Mouse (Mus musculus) kidney, postnatal 0 days (tissue): ENCODE data around the gene Rab3b. TPM values are rescaled to one million over a fixed set of nuclear protein-coding genes. Genes with fewer than 3 reads are reported as not detected.

Experiments used
- ATAC-seq: fragments of 200-750 bp; cut with Nextera tagmentation; replicated peaks from 2 replicates; pipeline ENCODE4 v1.8.0; 2017; ENCODE audit warnings: low read depth, moderate number of reproducible peaks, moderate TSS enrichment, moderate library complexity; ENCODE audit not compliant: low FRiP score
- DNase-seq: peaks from one replicate; pipeline ENCODE4 v3.0.0-alpha.2; 2016; ENCODE audit warnings: low spot score
- H3K27ac ChIP-seq: fragments of 300-500 bp; sonication (generic); 2 replicates; pipeline ENCODE4 v1.5.1; 2014; ENCODE audit warnings: mild to moderate bottlenecking
- H3K27me3 ChIP-seq: fragments of 300-500 bp; sonication (generic); 2 replicates; pipeline ENCODE4 v1.6.1; 2014; ENCODE audit warnings: low read length, mixed read lengths; ENCODE audit not compliant: insufficient read depth
- H3K36me3 ChIP-seq: fragments of 300-500 bp; sonication (generic); 2 replicates; pipeline ENCODE4 v1.6.1; 2014; ENCODE audit warnings: low read length, mixed read lengths; ENCODE audit not compliant: insufficient read depth
- H3K4me1 ChIP-seq: fragments of 300-500 bp; sonication (generic); replicated peaks from 2 replicates; pipeline ENCODE4 v1.6.1; 2014; ENCODE audit warnings: antibody characterized with exemption, low read length, mixed read lengths; ENCODE audit not compliant: insufficient read depth
- H3K4me2 ChIP-seq: fragments of 300-500 bp; sonication (generic); 2 replicates; pipeline ENCODE4 v1.6.1; 2014; ENCODE audit warnings: mild to moderate bottlenecking, low read length, moderate library complexity, mixed read lengths
- H3K4me3 ChIP-seq: fragments of 300-500 bp; sonication (generic); replicated peaks from 2 replicates; pipeline ENCODE4 v1.5.1; 2014; ENCODE audit warnings: low read depth, low read length
- H3K9ac ChIP-seq: fragments of 300-500 bp; sonication (generic); 2 replicates; pipeline ENCODE4 v1.6.1; 2014; ENCODE audit warnings: low read depth, low read length
- H3K9me3 ChIP-seq: fragments of 300-500 bp; sonication (generic); replicated peaks from 2 replicates; pipeline ENCODE4 v1.6.1; 2016; ENCODE audit warnings: low read length, inconsistent platforms, mixed read lengths
- CTCF ChIP-seq: IDR thresholded peaks from 2 replicates; pipeline ENCODE4 v1.5.1; 2016; ENCODE audit warnings: antibody characterized with exemption, low read depth, mild to moderate bottlenecking, moderate library complexity
- WGBS: fragments of 180-500 bp; shearing (Covaris S2); extraction: QIAGEN DNeasy Blood & Tissue Kit; methylation state at CpG from one replicate; pipeline ENCODE4 v1.1.7; 2014; 5-methylcytosine and 5-hydroxymethylcytosine counted together
- polyA plus RNA-seq: library from polyadenylated mRNA; unstranded; fragments of >200 nt; fragmentation: Nextera tagmentation; extraction: Ambion mirVana; gene quantifications from 2 replicates; pipeline ENCODE4 v1.2.1, GENCODE M21; 2015

Gene Rab3b
- polyA plus RNA-seq, 1 experiment from 2014 or later: 36.1 TPM

DNA sequence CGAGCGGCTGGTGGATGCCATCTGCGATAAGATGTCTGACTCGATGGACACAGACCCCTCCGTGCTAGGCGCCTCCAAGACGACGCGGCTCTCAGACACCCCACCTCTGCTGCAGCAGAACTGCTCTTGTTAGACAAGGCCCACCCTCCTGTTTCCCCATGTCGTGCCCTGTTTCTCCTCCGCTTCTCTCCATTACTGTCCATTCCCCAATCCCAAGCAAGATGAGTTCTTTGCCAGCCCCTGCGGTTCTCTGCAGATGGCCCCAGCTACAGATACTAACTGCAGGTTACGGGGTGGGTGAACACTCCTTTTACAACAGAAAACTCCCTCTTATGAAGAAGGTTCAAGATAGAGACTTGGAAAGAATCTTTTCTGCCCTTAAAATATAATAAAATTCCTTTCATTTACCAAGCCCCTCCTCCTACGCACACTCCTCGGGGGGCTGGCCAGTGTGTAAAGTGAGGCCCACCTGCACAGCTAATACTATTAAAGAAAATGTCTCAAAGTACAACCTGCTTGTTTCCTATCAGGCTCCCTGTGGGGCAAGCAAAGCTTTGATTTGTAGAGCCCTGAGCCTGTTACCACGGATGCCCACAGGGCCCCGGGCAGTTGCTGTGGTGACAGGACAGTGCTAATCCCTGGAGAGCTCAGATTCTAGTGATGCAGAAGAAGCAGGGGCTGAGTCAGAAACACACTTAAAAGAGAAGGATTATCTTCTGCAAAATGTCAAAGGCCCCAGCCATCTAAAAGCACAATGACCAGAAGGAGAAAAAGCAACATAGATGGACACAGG is 62.0 kb downstream of the Rab3b start:
- H3K9me3 ChIP-seq: no peaks in the 10 kb centered on the region
- no peak overlapping the region for H3K4me2 ChIP-seq
- no peaks in the 10 kb centered on the region for H3K27me3 ChIP-seq
- ATAC-seq: no peak
- H3K36me3 ChIP-seq: no peaks in the 10 kb centered on the region
- no peak for DNase-seq
- TF ChIP-seq CTCF: no peak
- H3K4me3 ChIP-seq: no peak overlapping the region
- no peak overlapping the region for H3K27ac ChIP-seq
- H3K4me1 ChIP-seq: no peaks in the 10 kb centered on the region
- H3K9ac ChIP-seq: no peak overlapping the region
- 84% methylated on average over 17 of the region's 17 CpGs for WGBS

DNA sequence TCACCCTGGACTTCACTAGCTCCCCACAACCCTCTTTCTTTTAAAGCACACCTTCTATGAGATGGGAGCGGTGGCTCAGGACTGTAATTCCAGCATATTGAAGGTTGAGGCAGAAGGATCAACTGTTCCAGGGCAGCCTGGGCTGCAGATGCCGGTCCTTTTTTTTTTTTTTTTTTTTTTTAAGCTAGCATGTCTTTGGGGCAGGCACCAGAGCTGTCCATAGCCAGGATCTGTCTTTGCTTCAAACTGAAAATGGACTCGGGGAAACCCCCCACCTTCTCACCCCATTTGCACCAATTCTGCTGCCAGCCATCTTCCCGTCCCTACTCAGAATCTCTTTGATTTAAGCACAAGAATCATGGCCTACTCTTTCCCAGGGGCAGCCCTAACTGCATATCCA is 63.3 kb downstream of the Rab3b start:
- WGBS: 92% methylated on average over 4 of the region's 4 CpGs
- H3K4me3 ChIP-seq: no peak overlapping the region
- ATAC-seq: no peak
- no peaks in the 10 kb centered on the region for H3K27me3 ChIP-seq
- H3K27ac ChIP-seq: no peak overlapping the region
- no peaks in the 10 kb centered on the region for H3K4me1 ChIP-seq
- no peak for TF ChIP-seq CTCF
- no peak overlapping the region for H3K9ac ChIP-seq
- no peaks in the 10 kb centered on the region for H3K9me3 ChIP-seq
- no peak for DNase-seq
- H3K36me3 ChIP-seq: no peaks in the 10 kb centered on the region
- no peak overlapping the region for H3K4me2 ChIP-seq

DNA sequence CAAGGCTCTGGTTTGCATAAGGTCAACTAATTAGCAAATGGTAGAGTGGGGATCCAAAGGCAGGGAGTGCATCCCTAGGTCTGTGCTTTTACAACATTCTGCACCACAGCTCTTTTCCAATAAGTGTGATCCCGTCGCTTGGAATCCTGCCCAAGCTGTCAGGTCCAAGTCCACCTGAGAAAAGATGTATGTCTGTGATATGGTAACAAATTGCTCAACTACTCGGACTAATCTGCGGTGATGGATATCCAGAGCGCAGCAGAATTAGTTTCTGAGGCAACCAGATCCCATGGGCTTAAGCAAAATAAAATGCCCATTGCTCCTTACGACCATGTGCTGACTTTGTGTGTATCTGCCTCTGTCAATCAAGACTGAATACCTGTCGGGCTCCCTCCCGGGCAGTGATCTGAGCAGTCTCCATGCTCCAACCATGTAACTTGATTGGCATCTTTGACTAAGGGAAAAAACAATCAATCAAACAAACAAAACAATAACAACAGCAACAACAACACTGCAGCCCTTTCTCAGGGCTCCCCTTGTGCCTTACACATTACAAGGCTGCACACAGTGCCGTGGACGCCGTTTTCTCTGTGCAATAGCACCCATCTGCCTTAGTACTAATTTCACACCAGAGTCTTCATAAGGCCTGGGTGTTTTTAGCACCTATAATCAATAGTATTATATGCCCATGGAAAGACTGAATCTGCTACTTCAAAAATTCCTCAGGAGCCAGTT is 64.3 kb downstream of the Rab3b start:
- no peaks in the 10 kb centered on the region for H3K27me3 ChIP-seq
- ATAC-seq (no peak), DNase-seq (no peak)
- 75% methylated on average over 11 of the region's 11 CpGs for WGBS
- no peak overlapping the region for H3K4me2 ChIP-seq
- TF ChIP-seq CTCF: no peak
- H3K9ac ChIP-seq: no peak overlapping the region
- no peaks in the 10 kb centered on the region for H3K36me3 ChIP-seq
- no peaks in the 10 kb centered on the region for H3K9me3 ChIP-seq
- H3K27ac ChIP-seq: no peak overlapping the region
- no peaks in the 10 kb centered on the region for H3K4me1 ChIP-seq
- H3K4me3 ChIP-seq: no peak overlapping the region

DNA sequence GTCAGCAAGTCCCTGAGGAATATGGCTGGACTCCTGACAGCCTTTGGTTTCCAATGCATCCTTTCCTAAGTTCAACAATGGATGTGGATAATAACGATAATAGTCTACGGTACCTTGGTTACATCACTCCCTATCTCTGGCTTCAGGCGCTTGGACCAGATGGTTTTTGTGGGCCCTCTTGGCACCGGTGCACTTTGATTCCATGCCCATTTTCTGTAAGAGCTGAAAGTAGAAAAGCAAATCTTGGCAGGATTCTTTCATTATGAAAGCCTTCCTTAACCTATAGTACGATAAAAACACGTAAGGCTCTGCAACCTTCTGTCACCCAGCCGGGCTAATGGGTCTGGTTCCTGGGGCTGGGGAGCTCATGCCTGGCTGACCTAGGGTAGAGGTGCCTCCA is 70.3 kb downstream of the Rab3b start:
- Histone ChIP-seq H3K36me3 (no peaks in the 10 kb centered on the region), H3K4me2 (no peak overlapping the region), H3K27me3 (no peaks in the 10 kb centered on the region), H3K27ac (no peak overlapping the region), H3K4me1 (no peaks in the 10 kb centered on the region), H3K9me3 (no peaks in the 10 kb centered on the region), H3K4me3 (no peak overlapping the region), H3K9ac (no peak overlapping the region)
- DNase-seq (no peak), ATAC-seq (no peak)
- TF ChIP-seq CTCF: no peak
- 89% methylated on average over 7 of the region's 7 CpGs for WGBS

DNA sequence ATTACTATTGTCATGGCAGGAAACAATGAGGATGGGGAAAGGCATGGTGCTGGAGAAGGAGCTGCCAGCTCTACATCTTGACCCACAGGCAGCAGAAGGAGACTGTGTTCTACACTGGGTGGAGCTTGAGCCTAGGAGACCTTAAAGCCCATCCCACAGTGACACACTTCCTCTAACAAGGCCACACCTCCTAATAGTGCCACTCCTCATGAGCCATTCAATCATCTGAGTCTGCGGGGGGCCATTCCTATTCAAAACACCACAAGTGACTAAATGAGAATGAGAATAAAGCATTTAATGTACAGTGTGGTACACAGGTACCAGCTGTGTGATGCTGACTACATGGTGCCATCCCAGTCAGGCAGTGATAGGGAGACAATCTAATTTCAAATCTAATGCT is 71.3 kb downstream of the Rab3b start:
- ATAC-seq (no peak), DNase-seq (no peak)
- WGBS: 93% methylated on average over 1 of the region's 1 CpGs
- no peak overlapping the region for H3K4me2 ChIP-seq
- no peak overlapping the region for H3K9ac ChIP-seq
- H3K36me3 ChIP-seq: no peaks in the 10 kb centered on the region
- no peak overlapping the region for H3K27ac ChIP-seq
- TF ChIP-seq CTCF: no peak
- H3K4me1 ChIP-seq: no peaks in the 10 kb centered on the region
- no peaks in the 10 kb centered on the region for H3K27me3 ChIP-seq
- no peak overlapping the region for H3K4me3 ChIP-seq
- H3K9me3 ChIP-seq: no peaks in the 10 kb centered on the region

DNA sequence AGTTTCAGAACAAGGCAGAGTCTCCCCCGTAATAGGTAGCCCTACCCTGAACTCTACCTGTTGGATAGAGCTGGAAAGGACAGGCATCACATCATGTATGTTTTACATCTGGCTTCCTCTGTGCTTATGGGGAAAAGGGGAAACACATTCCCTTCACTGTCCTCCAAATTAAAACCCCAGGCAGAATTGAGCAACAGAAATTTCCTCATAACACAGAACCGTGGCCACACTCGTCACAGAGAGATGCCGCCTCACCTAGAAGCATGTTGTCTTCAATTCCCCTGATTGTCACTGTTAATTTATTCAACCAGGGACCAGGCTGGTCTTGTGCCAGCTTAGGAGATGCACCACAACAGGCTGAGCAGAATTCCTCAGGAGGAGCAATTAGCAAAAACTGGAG is 72.8 kb downstream of the Rab3b start:
- no peak for TF ChIP-seq CTCF
- H3K9me3 ChIP-seq: no peaks in the 10 kb centered on the region
- no peaks in the 10 kb centered on the region for H3K27me3 ChIP-seq
- DNase-seq (no peak), ATAC-seq (no peak)
- H3K4me1 ChIP-seq: no peaks in the 10 kb centered on the region
- no peak overlapping the region for H3K4me2 ChIP-seq
- 88% methylated on average over 4 of the region's 4 CpGs for WGBS
- H3K4me3 ChIP-seq: no peak overlapping the region
- H3K9ac ChIP-seq: no peak overlapping the region
- H3K36me3 ChIP-seq: no peaks in the 10 kb centered on the region
- H3K27ac ChIP-seq: no peak overlapping the region
